Mouse (Mus musculus) midbrain, embryonic 11.5 days (tissue): ENCODE measurements around the gene Fam98c. TPM values are rescaled to one million over a fixed set of nuclear protein-coding genes. Genes with fewer than 3 reads are reported as not detected.
A peak's percentile ranks its signal among the peaks of the same experiment; 100 is the strongest.
"Not testable (repeated sequence)": the region's sequence is repeated elsewhere in the genome, so short reads cannot be mapped to it uniquely, and the experiment has no call there.

ENCODE experiments used
- ATAC-seq: fragments of 200-750 bp; cut with Nextera tagmentation; 2 replicates; pipeline ENCODE4 v1.8.0; 2017; ENCODE audit warnings: moderate TSS enrichment, moderate library complexity; ENCODE audit not compliant: low FRiP score
- DNase-seq: peaks from one replicate; pipeline ENCODE4 v3.0.0; 2015; ENCODE audit warnings: low spot score; ENCODE audit errors: missing footprints
- H3K27ac ChIP-seq: fragments of 300-500 bp; sonication (generic); 2 replicates; pipeline ENCODE4 v1.5.1; 2014; ENCODE audit warnings: low read depth, low read length
- H3K27me3 ChIP-seq: fragments of 300-500 bp; sonication (generic); 2 replicates; pipeline ENCODE4 v1.6.1; 2014; ENCODE audit warnings: mild to moderate bottlenecking, low read length, moderate library complexity, mixed read lengths; ENCODE audit not compliant: control insufficient read depth, insufficient read depth
- H3K36me3 ChIP-seq: fragments of 300-500 bp; sonication (generic); 2 replicates; pipeline ENCODE4 v1.6.1; 2014; ENCODE audit warnings: mild to moderate bottlenecking, low read length, moderate library complexity, mixed read lengths; ENCODE audit not compliant: control insufficient read depth, insufficient read depth
- H3K4me1 ChIP-seq: fragments of 300-500 bp; sonication (generic); 2 replicates; pipeline ENCODE4 v1.6.1; 2014; ENCODE audit warnings: low read length; ENCODE audit not compliant: control insufficient read depth, insufficient read depth
- H3K4me2 ChIP-seq: fragments of 300-500 bp; sonication (generic); 2 replicates; pipeline ENCODE4 v1.6.1; 2014; ENCODE audit warnings: mild to moderate bottlenecking, moderate library complexity
- H3K4me3 ChIP-seq: fragments of 300-500 bp; sonication (generic); 2 replicates; pipeline ENCODE4 v1.5.1; 2014; ENCODE audit warnings: low read depth, low read length
- H3K9ac ChIP-seq: fragments of 300-500 bp; sonication (generic); 2 replicates; pipeline ENCODE4 v1.6.1; 2014; ENCODE audit warnings: low read length
- H3K9me3 ChIP-seq: fragments of 300-500 bp; sonication (generic); 2 replicates; pipeline ENCODE4 v1.6.1; 2016; ENCODE audit warnings: low read length; ENCODE audit not compliant: control insufficient read depth
- WGBS: fragments of 180-500 bp; shearing (Covaris S2); extraction: QIAGEN DNeasy Blood & Tissue Kit; methylation state at CpG from one replicate; pipeline ENCODE4 v1.1.7; 2014; 5-methylcytosine and 5-hydroxymethylcytosine counted together
- polyA plus RNA-seq: library from polyadenylated mRNA; unstranded; fragments of >200 nt; fragmentation: Nextera tagmentation; extraction: Ambion mirVana; gene quantifications from 2 replicates; pipeline ENCODE4 v1.2.1, GENCODE M21; 2014

Gene Fam98c
- polyA plus RNA-seq: 13.6 and 14.8 TPM in 2 replicates

- no peaks in the 10 kb centered on the region; the same call in none of the 2 replicates for H3K27me3 ChIP-seq
- peak within 1 kb of the TSS; percentile 77 for H3K4me3 ChIP-seq
- DNase-seq (peak; percentile 98), ATAC-seq (peak; percentile 86)
- H3K9me3 ChIP-seq: no peaks in the 10 kb centered on the region
- peak within 1 kb of the TSS; percentile 77 for H3K27ac ChIP-seq
- peak within 1 kb of the TSS; percentile 74 for H3K9ac ChIP-seq
- H3K4me1 ChIP-seq: peaks cover 9% of the 10 kb centered on the region
- peak within 1 kb of the TSS; percentile 95 for H3K4me2 ChIP-seq
- H3K36me3 ChIP-seq: no peaks in the 10 kb centered on the region
- WGBS: 4% methylated on average over 68 of the region's 68 CpGs
These were observed at the start of gene Fam98c for GRCm38 (mm10) chr7:29155838-29156782. Gene Fam98c (minus strand): TSS chr7:29156234.

GRCm38 (mm10) chr7:29202577-29202976 lies 46.5 kb upstream of the Fam98c start:
- Histone ChIP-seq H3K4me3 (no peak overlapping the region), H3K9me3 (no peaks in the 10 kb centered on the region), H3K36me3 (no peaks in the 10 kb centered on the region), H3K4me2 (no peak overlapping the region), H3K27me3 (no peaks in the 10 kb centered on the region), H3K4me1 (no peaks in the 10 kb centered on the region), H3K27ac (no peak overlapping the region), H3K9ac (no peak overlapping the region)
- DNase-seq (no peak), ATAC-seq (no peak)
- 83% methylated on average over 6 of the region's 6 CpGs for WGBS

GRCm38 (mm10) chr7:29194230-29194629 lies 38.2 kb upstream of the Fam98c start:
- H3K27ac ChIP-seq, H3K27me3 ChIP-seq, DNase-seq, H3K4me3 ChIP-seq, H3K4me1 ChIP-seq, H3K9me3 ChIP-seq, H3K4me2 ChIP-seq, H3K36me3 ChIP-seq, H3K9ac ChIP-seq, ATAC-seq: not testable (repeated sequence)
- WGBS: 89% methylated on average over 1 of the region's 1 CpGs

- not testable (repeated sequence) for H3K4me2 ChIP-seq, H3K4me3 ChIP-seq, H3K36me3 ChIP-seq, DNase-seq, H3K9me3 ChIP-seq, H3K27me3 ChIP-seq, ATAC-seq, H3K4me1 ChIP-seq, H3K9ac ChIP-seq, H3K27ac ChIP-seq
- WGBS: 80% methylated on average over 4 of the region's 4 CpGs
These were observed 25.3 kb upstream of the Fam98c start for GRCm38 (mm10) chr7:29181323-29181722.

- peak; percentile 86 for DNase-seq
- Histone ChIP-seq H3K27ac (no peak overlapping the region), H3K9me3 (no peaks in the 10 kb centered on the region), H3K4me3 (peak overlapping the region; percentile 54), H3K9ac (no peak overlapping the region), H3K4me2 (peak overlapping the region; percentile 26; the same call in 1 of the 2 replicates), H3K4me1 (peaks cover 10% of the 10 kb centered on the region), H3K36me3 (peaks cover 3% of the 10 kb centered on the region; the same call in 1 of the 2 replicates), H3K27me3 (no peaks in the 10 kb centered on the region)
- 42% methylated on average over 5 of the region's 5 CpGs for WGBS
- no peak for ATAC-seq
These were observed 24.8 kb upstream of the Fam98c start for GRCm38 (mm10) chr7:29180854-29181236.

GRCm38 (mm10) chr7:29180077-29180853 lies 24.2 kb upstream of the Fam98c start, which contains the start of gene Psmd8:
Gene Psmd8 (minus strand): TSS chr7:29180701.
- Histone ChIP-seq H3K36me3 (peaks cover 8% of the 10 kb centered on the region; the same call in 1 of the 2 replicates), H3K4me1 (peaks cover 10% of the 10 kb centered on the region), H3K27me3 (no peaks in the 10 kb centered on the region), H3K4me2 (peak within 1 kb of the TSS; percentile 83), H3K27ac (no peak within 1 kb of the TSS), H3K9ac (peak within 1 kb of the TSS; percentile 59), H3K9me3 (no peaks in the 10 kb centered on the region), H3K4me3 (peak within 1 kb of the TSS; percentile 54)
- ATAC-seq: peak; percentile 97
- DNase-seq: peak; percentile 100
- under 1% methylated on average over 62 of the region's 62 CpGs for WGBS

GRCm38 (mm10) chr7:29179323-29179722 lies 23.3 kb upstream of the Fam98c start:
- Histone ChIP-seq H3K27me3 (no peaks in the 10 kb centered on the region), H3K4me3 (peak overlapping the region; percentile 54), H3K9me3 (no peaks in the 10 kb centered on the region), H3K36me3 (peaks cover 16% of the 10 kb centered on the region; the same call in 1 of the 2 replicates), H3K9ac (peak overlapping the region; percentile 59), H3K4me1 (peaks cover 10% of the 10 kb centered on the region), H3K27ac (no peak overlapping the region), H3K4me2 (peak overlapping the region; percentile 83)
- no peak for DNase-seq
- 64% methylated on average over 7 of the region's 7 CpGs for WGBS
- no peak for ATAC-seq

GRCm38 (mm10) chr7:29178106-29178505 lies 22.1 kb upstream of the Fam98c start:
- H3K4me3 ChIP-seq: no peak overlapping the region
- WGBS: 89% methylated on average over 4 of the region's 4 CpGs
- DNase-seq (no peak), ATAC-seq (no peak)
- H3K9me3 ChIP-seq: no peaks in the 10 kb centered on the region
- peaks cover 10% of the 10 kb centered on the region for H3K4me1 ChIP-seq
- no peak overlapping the region for H3K27ac ChIP-seq
- peaks cover 10% of the 10 kb centered on the region for H3K27me3 ChIP-seq
- no peak overlapping the region for H3K9ac ChIP-seq
- peaks cover 22% of the 10 kb centered on the region for H3K36me3 ChIP-seq
- H3K4me2 ChIP-seq: no peak overlapping the region
